Mouse (Mus musculus): Measurements from ENCODE around the gene Ranbp17. TPM values are rescaled to one million over a fixed set of nuclear protein-coding genes. Genes with fewer than 3 reads are reported as not detected.

The Ranbp17 gene
- total RNA-seq, 2 experiments from 2014 or later, result 0.22 to 0.39 TPM

GRCm38 (mm10) chr11:33240295-33240694 lies 273.3 kb downstream of the Ranbp17 start:
- DNase-seq, result no peak

- no peak for DNase-seq
Measured at GRCm38 (mm10) chr11:33234134-33234533, 279.4 kb downstream of the Ranbp17 start.

- DNase-seq, result no peak
Measured at GRCm38 (mm10) chr11:33232056-33232455, 281.5 kb downstream of the Ranbp17 start.

- no peak for DNase-seq
Measured at GRCm38 (mm10) chr11:33228186-33228585, 285.4 kb downstream of the Ranbp17 start.

GRCm38 (mm10) chr11:33226516-33226915 lies 287.0 kb downstream of the Ranbp17 start:
- DNase-seq, result no peak

- DNase-seq, result no peak
Measured at GRCm38 (mm10) chr11:33221566-33222365, 291.8 kb downstream of the Ranbp17 start.

GRCm38 (mm10) chr11:33220763-33221162 lies 292.8 kb downstream of the Ranbp17 start:
- no peak for DNase-seq

GRCm38 (mm10) chr11:33217384-33218079 lies 296.0 kb downstream of the Ranbp17 start:
- DNase-seq, result no peak

GRCm38 (mm10) chr11:33207411-33207810 lies 306.1 kb downstream of the Ranbp17 start:
- DNase-seq, result no peak

GRCm38 (mm10) chr11:33204966-33205365 lies 308.6 kb downstream of the Ranbp17 start:
- no peak for DNase-seq

GRCm38 (mm10) chr11:33204329-33204705 lies 309.2 kb downstream of the Ranbp17 start:
- DNase-seq, result peak in 1 of 2 experiments; percentile 38

GRCm38 (mm10) chr11:33203383-33204328 lies 309.9 kb downstream of the Ranbp17 start, which contains the start of gene Tlx3:
TSS of gene Tlx3 (minus strand) at chr11:33203589.
- DNase-seq, result peak in 1 of 2 experiments; percentile 60

- DNase-seq, result no peak
Measured at GRCm38 (mm10) chr11:33202972-33203371, 310.6 kb downstream of the Ranbp17 start.

- DNase-seq, result peak in 1 of 2 experiments; percentile 19
Measured at GRCm38 (mm10) chr11:33202296-33202695, 311.2 kb downstream of the Ranbp17 start.

GRCm38 (mm10) chr11:33201626-33202010 lies 311.9 kb downstream of the Ranbp17 start:
- DNase-seq, result peak in 1 of 2 experiments; percentile 25

GRCm38 (mm10) chr11:33200764-33201625 lies 312.6 kb downstream of the Ranbp17 start:
- DNase-seq, result peak in 1 of 2 experiments; percentile 47

GRCm38 (mm10) chr11:33199906-33200763 lies 313.4 kb downstream of the Ranbp17 start:
- peak in 1 of 2 experiments; percentile 36 for DNase-seq

- peak in 1 of 2 experiments; percentile 21 for DNase-seq
Measured at GRCm38 (mm10) chr11:33199117-33199514, 314.4 kb downstream of the Ranbp17 start.

GRCm38 (mm10) chr11:33198351-33199116 lies 315.0 kb downstream of the Ranbp17 start:
- no peak for DNase-seq

Measured in heart, adult 18-20 months (tissue).